Mouse (Mus musculus) heart, adult 2 months (tissue): Measurements from ENCODE around the gene Cars2.

Experiments
- CTCF ChIP-seq: fragments of 200-600 bp; IDR thresholded peaks from 2 replicates; pipeline ENCODE4 v1.8.1; 2022; ENCODE audit warnings: antibody characterized with exemption, mild to moderate bottlenecking, moderate library complexity
- EP300 ChIP-seq: fragments of 200-500 bp; IDR thresholded peaks from 2 replicates; pipeline ENCODE4 v1.6.1; 2011; ENCODE audit warnings: low read depth, low read length, control low read depth; ENCODE audit not compliant: insufficient read depth
- POLR2A ChIP-seq: fragments of 200-500 bp; IDR thresholded peaks from 2 replicates; pipeline ENCODE4 v1.6.1; 2011; ENCODE audit warnings: mild to moderate bottlenecking, low read depth, low read length, control low read depth; ENCODE audit not compliant: insufficient read depth

GRCm38 (mm10) chr8:11593222-11593884 lies 42.8 kb upstream of the Cars2 start:
- TF ChIP-seq CTCF (no peak), POLR2A (no peak), EP300 (no peak)
